Mouse (Mus musculus) hindbrain, embryonic 11.5 days (tissue): Measurements from ENCODE around the gene Capn9. TPM values are rescaled to one million over a fixed set of nuclear protein-coding genes. Genes with fewer than 3 reads are reported as not detected.

ENCODE experiments used
- ATAC-seq: fragments of 200-750 bp; cut with Nextera tagmentation; 2 replicates; pipeline ENCODE4 v1.8.0; 2017; ENCODE audit warnings: mild to moderate bottlenecking, moderate TSS enrichment, moderate library complexity; ENCODE audit not compliant: low FRiP score
- DNase-seq: peaks from one replicate; pipeline ENCODE4 v3.0.0-alpha.2; 2015; ENCODE audit warnings: low spot score
- H3K27ac ChIP-seq: fragments of 300-500 bp; sonication (generic); 2 replicates; pipeline ENCODE4 v1.5.1; 2014; ENCODE audit warnings: mild to moderate bottlenecking, low read depth, low read length
- H3K27me3 ChIP-seq: fragments of 300-500 bp; sonication (generic); 2 replicates; pipeline ENCODE4 v1.6.1; 2014; ENCODE audit warnings: mild to moderate bottlenecking, low read length, moderate library complexity, mixed read lengths; ENCODE audit not compliant: control insufficient read depth, insufficient read depth
- H3K36me3 ChIP-seq: fragments of 300-500 bp; sonication (generic); 2 replicates; pipeline ENCODE4 v1.6.1; 2014; ENCODE audit warnings: mild to moderate bottlenecking, low read length, moderate library complexity, mixed read lengths; ENCODE audit not compliant: control insufficient read depth, insufficient read depth
- H3K4me1 ChIP-seq: fragments of 300-500 bp; sonication (generic); replicated peaks from 2 replicates; pipeline ENCODE4 v1.6.1; 2014; ENCODE audit warnings: low read length, mixed read lengths; ENCODE audit not compliant: control insufficient read depth, insufficient read depth
- H3K4me2 ChIP-seq: fragments of 300-500 bp; sonication (generic); replicated peaks from 2 replicates; pipeline ENCODE4 v1.6.1; 2014; ENCODE audit warnings: mild to moderate bottlenecking, low read depth, low read length
- H3K4me3 ChIP-seq: fragments of 300-500 bp; sonication (generic); 2 replicates; pipeline ENCODE4 v1.5.1; 2014; ENCODE audit warnings: low read depth, low read length
- H3K9ac ChIP-seq: fragments of 300-500 bp; sonication (generic); 2 replicates; pipeline ENCODE4 v1.6.1; 2014; ENCODE audit warnings: low read depth, low read length
- H3K9me3 ChIP-seq: fragments of 300-500 bp; sonication (generic); 2 replicates; pipeline ENCODE4 v1.6.1; 2016; ENCODE audit warnings: low read length; ENCODE audit not compliant: control insufficient read depth
- WGBS: fragments of 180-500 bp; shearing (Covaris S2); extraction: QIAGEN DNeasy Blood & Tissue Kit; methylation state at CpG from one replicate; pipeline ENCODE4 v1.1.7; 2014; 5-methylcytosine and 5-hydroxymethylcytosine counted together
- polyA plus RNA-seq: library from polyadenylated mRNA; unstranded; fragments of >200 nt; fragmentation: Nextera tagmentation; extraction: Ambion mirVana; gene quantifications from 2 replicates; pipeline ENCODE4 v1.2.1, GENCODE M21; 2014

Gene Capn9
- polyA plus RNA-seq, 1 experiment from 2014 or later, result not detected

- Histone ChIP-seq H3K27me3 (no peaks in the 10 kb centered on the region), H3K4me3 (no peak overlapping the region), H3K27ac (no peak overlapping the region), H3K4me1 (peaks cover 6% of the 10 kb centered on the region; the same call in 1 of the 2 replicates), H3K9ac (no peak overlapping the region), H3K9me3 (no peaks in the 10 kb centered on the region), H3K36me3 (no peaks in the 10 kb centered on the region), H3K4me2 (no peak overlapping the region)
- DNase-seq (no peak), ATAC-seq (no peak)
- WGBS, result 60% methylated on average over 5 of the region's 5 CpGs
Measured at GRCm38 (mm10) chr8:124557476-124557875, 18.4 kb upstream of the Capn9 start.

GRCm38 (mm10) chr8:124567126-124567525, 8.8 kb upstream of the Capn9 start:
- no peak overlapping the region for H3K4me2 ChIP-seq
- no peak overlapping the region for H3K27ac ChIP-seq
- 85% methylated on average over 6 of the region's 6 CpGs for WGBS
- H3K9me3 ChIP-seq, result no peaks in the 10 kb centered on the region
- no peaks in the 10 kb centered on the region for H3K4me1 ChIP-seq
- H3K27me3 ChIP-seq, result no peaks in the 10 kb centered on the region
- DNase-seq (no peak), ATAC-seq (no peak)
- no peak overlapping the region for H3K4me3 ChIP-seq
- no peaks in the 10 kb centered on the region for H3K36me3 ChIP-seq
- no peak overlapping the region for H3K9ac ChIP-seq

GRCm38 (mm10) chr8:124567584-124567983, 8.3 kb upstream of the Capn9 start:
- WGBS, result 89% methylated on average over 3 of the region's 3 CpGs
- no peak overlapping the region for H3K9ac ChIP-seq
- H3K27me3 ChIP-seq, result no peaks in the 10 kb centered on the region
- no peaks in the 10 kb centered on the region for H3K9me3 ChIP-seq
- no peak for DNase-seq
- H3K27ac ChIP-seq, result no peak overlapping the region
- H3K4me3 ChIP-seq, result no peak overlapping the region
- no peak for ATAC-seq
- no peaks in the 10 kb centered on the region for H3K36me3 ChIP-seq
- no peak overlapping the region for H3K4me2 ChIP-seq
- H3K4me1 ChIP-seq, result no peaks in the 10 kb centered on the region

GRCm38 (mm10) chr8:124569100-124569499, 6.8 kb upstream of the Capn9 start:
- 72% methylated on average over 2 of the region's 2 CpGs for whole genome bisulfite sequencing
- H3K9ac ChIP-seq, result no peak overlapping the region
- no peaks in the 10 kb centered on the region for H3K27me3 ChIP-seq
- DNase-seq (no peak), ATAC-seq (no peak)
- no peaks in the 10 kb centered on the region for H3K4me1 ChIP-seq
- no peak overlapping the region for H3K27ac ChIP-seq
- H3K36me3 ChIP-seq, result no peaks in the 10 kb centered on the region
- no peaks in the 10 kb centered on the region for H3K9me3 ChIP-seq
- H3K4me3 ChIP-seq, result no peak overlapping the region
- H3K4me2 ChIP-seq, result no peak overlapping the region

GRCm38 (mm10) chr8:124569593-124569992, 6.3 kb upstream of the Capn9 start, which contains the start of gene Agt:
Agt (minus strand) TSS chr8:124569706.
- Histone ChIP-seq H3K27ac (no peak within 1 kb of the TSS), H3K4me2 (no peak within 1 kb of the TSS), H3K27me3 (no peaks in the 10 kb centered on the region), H3K4me1 (no peaks in the 10 kb centered on the region), H3K36me3 (no peaks in the 10 kb centered on the region), H3K9ac (no peak within 1 kb of the TSS), H3K4me3 (no peak within 1 kb of the TSS), H3K9me3 (no peaks in the 10 kb centered on the region)
- 76% methylated on average over 2 of the region's 2 CpGs for WGBS
- no peak for ATAC-seq
- DNase-seq, result no peak

GRCm38 (mm10) chr8:124571732-124572429, 4.0 kb upstream of the Capn9 start:
- no peak overlapping the region for H3K4me2 ChIP-seq
- H3K27me3 ChIP-seq, result no peaks in the 10 kb centered on the region
- H3K9ac ChIP-seq, result no peak overlapping the region
- ATAC-seq (no peak), DNase-seq (no peak)
- H3K27ac ChIP-seq, result no peak overlapping the region
- H3K36me3 ChIP-seq, result no peaks in the 10 kb centered on the region
- H3K4me1 ChIP-seq, result no peaks in the 10 kb centered on the region
- H3K9me3 ChIP-seq, result no peaks in the 10 kb centered on the region
- no peak overlapping the region for H3K4me3 ChIP-seq
- 76% methylated on average over 8 of the region's 8 CpGs for WGBS

GRCm38 (mm10) chr8:124572430-124572775, 3.5 kb upstream of the Capn9 start:
- no peaks in the 10 kb centered on the region for H3K27me3 ChIP-seq

GRCm38 (mm10) chr8:124573552-124574340, 2.2 kb upstream of the Capn9 start:
- no peak overlapping the region for H3K4me3 ChIP-seq
- no peaks in the 10 kb centered on the region for H3K36me3 ChIP-seq
- DNase-seq, result peak; percentile 94
- ATAC-seq, result no peak; the same call in 1 of the 2 replicates
- 59% methylated on average over 15 of the region's 15 CpGs for WGBS
- no peaks in the 10 kb centered on the region for H3K9me3 ChIP-seq
- no peaks in the 10 kb centered on the region for H3K27me3 ChIP-seq
- no peak overlapping the region for H3K9ac ChIP-seq
- no peak overlapping the region for H3K27ac ChIP-seq
- no peak overlapping the region for H3K4me2 ChIP-seq
- H3K4me1 ChIP-seq, result no peaks in the 10 kb centered on the region

More at GRCm38 (mm10) chr8:124572430-124572775, 3.5 kb upstream of the Capn9 start:
- no peak for DNase-seq
- no peaks in the 10 kb centered on the region for H3K9me3 ChIP-seq
- no peak overlapping the region for H3K4me3 ChIP-seq
- H3K27ac ChIP-seq, result no peak overlapping the region
- H3K36me3 ChIP-seq, result no peaks in the 10 kb centered on the region
- no peak overlapping the region for H3K4me2 ChIP-seq
- H3K9ac ChIP-seq, result no peak overlapping the region
- ATAC-seq, result no peak
- no peaks in the 10 kb centered on the region for H3K4me1 ChIP-seq

- H3K9me3 ChIP-seq, result no peaks in the 10 kb centered on the region
- no peaks in the 10 kb centered on the region for H3K27me3 ChIP-seq
- 81% methylated on average over 1 of the region's 1 CpGs for WGBS
- no peak overlapping the region for H3K4me2 ChIP-seq
- no peak overlapping the region for H3K27ac ChIP-seq
- ATAC-seq (no peak), DNase-seq (no peak)
- H3K36me3 ChIP-seq, result no peaks in the 10 kb centered on the region
- no peak overlapping the region for H3K9ac ChIP-seq
- H3K4me3 ChIP-seq, result no peak overlapping the region
- no peaks in the 10 kb centered on the region for H3K4me1 ChIP-seq
Measured at GRCm38 (mm10) chr8:124576751-124577150, 840 bp downstream of the Capn9 start.
